Mouse (Mus musculus) adrenal gland, postnatal 36 days (tissue): ENCODE data around the gene Creld2. TPM values are rescaled to one million over a fixed set of nuclear protein-coding genes. Genes with fewer than 3 reads are reported as not detected.

Experiments
- DNase-seq, 2 experiments: peaks; one replicate each; pipeline ENCODE4 v3.0.0; 2021; ENCODE audit warnings: mixed read lengths in 1 of 2
- total RNA-seq, 2 experiments: library from RNA; stranded (reverse); gene quantifications; 2 replicates each; pipeline ENCODE4 v1.2.3; 2021

The Creld2 gene
- total RNA-seq, 2 experiments from 2014 or later, result 40.1 to 52.8 TPM

DNA sequence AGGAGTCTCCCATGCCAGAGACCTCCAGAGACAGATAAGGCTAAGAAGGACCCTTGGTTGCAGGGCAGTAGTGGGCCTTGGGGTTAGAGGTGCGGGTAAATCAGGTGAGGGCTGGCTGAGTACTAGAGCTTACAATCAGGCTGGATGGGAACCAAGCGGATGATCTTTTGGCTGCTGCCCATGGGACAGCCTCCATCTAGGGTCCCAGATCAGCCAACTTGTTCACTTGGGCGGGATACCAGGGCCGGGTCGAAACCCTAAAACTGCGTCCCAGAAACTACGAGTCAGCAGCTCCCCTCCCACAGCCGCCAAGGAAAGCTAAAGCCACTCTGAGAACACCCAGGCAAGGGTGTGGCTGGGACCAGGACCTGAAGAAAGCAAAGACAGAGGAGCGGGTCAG, 33.7 kb downstream of the Creld2 start:
- DNase-seq, result no peak

DNA sequence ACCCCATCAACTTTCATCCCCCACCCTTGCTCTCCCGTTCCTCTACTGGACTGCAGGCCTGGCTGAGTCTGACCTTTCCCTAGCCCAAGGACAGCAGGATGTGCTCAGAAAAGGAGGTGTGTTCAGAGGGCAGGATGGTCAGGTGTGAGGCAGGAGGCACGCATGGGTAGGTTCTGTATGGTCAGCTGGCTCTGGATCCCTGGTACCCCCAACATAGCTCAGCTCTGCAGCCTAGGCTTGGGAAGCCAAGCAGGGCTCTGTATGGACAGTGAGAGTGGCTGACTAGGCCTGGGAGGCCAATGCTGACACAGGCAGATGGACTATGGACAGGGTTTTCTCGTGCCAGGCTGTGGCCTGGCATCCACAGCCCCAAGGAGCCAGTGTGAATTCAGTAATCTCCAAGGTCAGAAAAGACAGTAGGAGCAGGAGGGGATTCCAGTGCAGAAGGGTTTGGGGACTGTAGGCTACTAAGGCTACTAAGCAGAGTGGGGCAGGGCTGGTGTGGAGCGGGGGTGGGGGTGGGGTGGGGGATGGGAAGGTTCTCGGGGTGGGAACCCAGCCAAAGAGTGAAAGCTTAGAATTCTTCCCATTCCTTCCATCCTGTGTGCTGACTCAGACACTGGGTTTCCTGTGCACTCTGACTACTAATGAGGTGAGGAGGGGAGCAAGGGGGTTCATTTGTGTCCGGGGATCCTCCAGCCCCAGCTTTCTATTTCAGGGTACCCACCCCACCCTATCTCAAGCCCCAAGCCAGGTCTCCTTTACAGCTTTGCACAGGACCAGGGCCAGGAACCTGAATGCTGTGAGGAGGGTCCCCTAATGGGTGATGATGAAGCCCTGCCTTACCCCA, 34.9 kb downstream of the Creld2 start:
- DNase-seq, result no peak

DNA sequence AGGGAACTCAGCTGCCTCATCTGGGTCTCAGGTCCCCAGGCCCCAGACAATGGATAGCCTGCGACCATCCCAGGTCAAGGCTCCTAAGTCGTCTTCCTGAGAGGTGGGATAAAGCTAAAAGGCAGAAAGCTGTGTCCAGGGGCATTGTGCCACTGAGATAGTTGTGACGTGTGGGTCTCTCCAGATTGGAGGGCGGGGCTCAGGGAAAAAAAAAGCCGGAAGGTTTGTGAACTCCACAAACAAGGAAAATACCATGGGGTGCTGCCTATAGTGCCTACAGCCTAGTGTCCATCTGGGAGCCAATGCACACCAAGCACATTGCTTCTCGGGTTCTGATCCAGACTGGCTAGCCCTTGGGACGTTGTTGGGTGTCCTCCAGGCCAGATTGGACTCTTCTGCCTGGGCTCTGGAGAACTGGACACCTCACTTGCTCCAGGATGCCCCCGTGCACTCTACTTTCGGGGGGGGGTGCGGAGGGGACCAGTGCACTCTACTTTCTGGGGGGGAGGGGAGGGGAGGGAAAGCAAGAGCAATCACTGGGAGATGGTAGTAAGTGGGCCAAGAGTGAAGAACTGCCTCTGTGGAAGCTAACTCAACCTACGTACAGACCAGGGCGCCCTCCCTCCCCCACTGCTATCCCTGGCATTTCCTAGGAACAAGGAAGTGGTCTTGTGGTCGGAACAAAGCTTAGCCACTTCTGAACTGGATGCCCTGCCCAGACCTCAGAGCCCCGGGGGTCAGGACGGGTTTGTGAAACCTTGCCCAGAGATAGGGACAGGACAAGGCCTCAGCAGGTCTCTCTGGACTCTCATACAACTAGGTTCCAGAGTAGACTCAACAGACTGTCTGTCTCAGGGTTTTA, 35.8 kb downstream of the Creld2 start:
- peak in 1 of 2 experiments; percentile 29 for DNase-seq

DNA sequence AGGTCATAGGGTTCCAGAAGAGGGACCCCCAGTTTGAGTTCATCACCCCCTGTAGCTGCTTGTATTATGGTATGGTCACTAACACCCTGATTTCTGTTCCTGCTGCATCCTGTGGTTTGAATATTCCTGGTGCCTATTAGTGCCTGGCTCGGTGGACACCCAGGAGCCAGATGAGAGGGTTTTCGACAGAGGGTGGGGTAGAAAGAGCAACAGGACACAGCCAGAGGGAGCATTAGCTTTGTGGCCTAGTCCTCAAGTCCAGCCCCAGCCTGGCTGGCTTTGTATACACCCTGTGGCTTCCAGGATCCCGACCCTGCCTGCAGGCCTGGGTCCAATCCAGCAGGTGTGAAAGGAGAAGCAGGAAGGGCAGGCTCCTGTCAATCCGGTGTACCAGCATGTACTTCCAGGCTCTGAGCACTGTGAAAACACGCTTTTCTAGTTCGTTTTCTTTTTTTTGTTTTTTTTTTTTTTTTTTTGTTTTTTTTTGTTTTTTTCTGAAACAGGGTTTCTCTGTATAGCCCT, 36.5 kb downstream of the Creld2 start:
- no peak for DNase-seq

DNA sequence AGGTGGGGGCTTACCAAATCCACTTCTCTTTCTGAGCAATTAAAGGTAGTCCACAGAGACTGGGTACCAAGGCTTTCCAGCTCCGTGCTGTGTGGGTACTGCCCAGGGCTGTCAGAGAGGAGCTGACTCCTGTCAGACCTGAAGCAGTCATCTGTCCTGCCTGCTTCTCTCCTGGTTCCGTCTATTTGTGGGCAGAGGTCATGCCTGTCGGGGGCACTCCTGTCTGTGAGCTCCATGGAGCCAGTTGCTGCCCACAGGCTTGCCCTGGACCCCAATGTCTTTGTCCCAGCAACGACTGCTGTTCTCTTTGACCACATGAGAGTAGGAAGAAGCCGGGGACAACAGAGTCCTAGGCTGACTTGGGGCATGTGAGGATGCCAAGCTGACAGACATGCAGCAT, 37.2 kb downstream of the Creld2 start:
- DNase-seq, result no peak

DNA sequence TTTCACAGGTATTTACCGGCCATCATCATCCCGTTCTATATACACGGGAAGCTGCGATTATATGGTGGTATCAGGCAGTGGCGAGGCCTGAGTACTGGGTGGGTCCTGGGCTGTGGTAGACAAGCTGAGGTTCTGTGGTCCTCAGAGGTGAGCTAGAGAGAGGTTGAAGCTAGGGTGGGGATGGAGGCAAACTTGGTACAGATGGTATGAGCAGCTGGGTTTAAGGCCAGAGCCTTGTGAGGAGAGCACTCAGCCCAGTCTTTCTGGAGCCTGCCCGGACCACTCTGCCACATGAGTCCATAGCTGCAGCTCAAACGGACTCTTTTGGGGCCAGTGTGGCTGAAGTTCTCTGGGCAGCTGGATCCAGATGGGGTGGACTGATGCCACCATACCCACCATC, 37.9 kb downstream of the Creld2 start:
- no peak for DNase-seq

DNA sequence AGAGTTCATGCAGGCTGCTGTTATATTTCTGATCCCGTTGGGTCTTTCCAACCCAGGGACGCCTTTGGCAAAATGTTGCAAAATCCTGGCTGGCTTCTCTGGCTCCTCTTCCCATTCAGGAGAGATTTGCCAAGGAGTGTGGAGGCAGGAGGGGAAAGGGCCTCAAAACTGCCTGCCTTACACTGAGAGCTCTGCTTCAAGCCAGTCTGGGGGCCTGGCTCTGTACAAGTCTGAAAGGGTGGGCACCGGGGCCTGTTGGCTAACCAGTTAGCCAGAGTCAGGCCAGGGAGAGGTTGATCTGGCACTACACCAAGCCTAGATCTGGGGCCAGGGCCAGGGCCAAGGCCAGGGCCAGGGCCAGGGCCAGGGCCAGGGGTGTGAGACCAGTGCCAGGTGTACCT, 38.7 kb downstream of the Creld2 start:
- peak in 1 of 2 experiments; percentile 54 for DNase-seq

DNA sequence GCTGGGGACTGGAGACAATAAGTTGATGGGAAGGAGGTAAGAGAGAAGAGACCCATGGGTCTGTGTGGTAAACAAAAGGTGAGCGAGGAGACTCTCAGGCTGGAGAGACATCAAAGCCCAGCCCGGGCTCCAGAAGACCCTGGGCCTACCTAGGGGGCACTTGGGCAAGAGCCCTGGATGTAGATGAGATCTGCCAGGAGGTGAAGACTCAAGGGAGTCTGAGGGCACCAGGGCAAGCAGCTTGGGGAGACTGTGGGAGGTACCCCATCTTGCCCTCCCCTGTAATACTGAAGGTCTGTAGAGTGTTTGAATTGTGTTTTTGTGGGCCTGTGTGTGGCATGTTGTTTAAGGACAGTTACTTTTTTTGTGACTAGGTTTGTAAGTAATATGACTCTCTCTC, 39.3 kb downstream of the Creld2 start:
- no peak for DNase-seq

DNA sequence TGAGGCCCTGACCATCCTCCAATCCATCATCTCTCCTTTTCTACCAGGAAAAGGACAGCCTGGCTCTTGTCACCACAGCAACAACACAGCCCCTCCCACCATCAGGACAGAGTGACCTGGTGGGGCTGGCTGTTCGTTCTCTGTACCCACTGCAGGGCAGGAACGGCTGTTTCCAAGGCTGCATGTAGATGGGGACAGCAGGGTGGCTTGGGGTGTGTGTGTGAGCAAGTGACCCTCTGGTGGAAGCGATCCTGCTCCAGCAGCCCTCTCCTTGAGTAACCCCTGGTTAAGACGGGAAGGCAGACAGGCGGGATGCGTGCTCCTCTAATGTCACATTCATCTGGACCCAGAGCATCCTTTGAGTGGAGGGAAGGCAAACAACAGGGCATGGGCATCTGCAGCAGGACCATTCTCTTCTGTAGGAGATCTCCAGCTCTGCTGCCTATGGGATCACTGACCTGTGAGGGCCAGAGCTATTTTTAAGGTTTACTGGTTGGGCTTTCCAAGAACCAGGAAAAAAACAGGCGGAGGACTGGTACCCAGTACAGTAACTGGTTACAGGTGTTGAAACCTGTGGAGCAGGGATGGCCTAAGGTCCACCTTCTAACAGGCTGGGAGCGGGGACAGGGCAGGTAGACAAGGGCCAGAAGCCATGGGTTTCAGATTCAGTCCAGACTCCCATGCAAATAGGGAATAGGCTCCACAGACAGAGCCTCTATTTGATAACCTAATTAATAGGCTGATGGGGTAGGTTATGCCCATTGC, 39.9 kb downstream of the Creld2 start:
- peak in 1 of 2 experiments; percentile 31 for DNase-seq

DNA sequence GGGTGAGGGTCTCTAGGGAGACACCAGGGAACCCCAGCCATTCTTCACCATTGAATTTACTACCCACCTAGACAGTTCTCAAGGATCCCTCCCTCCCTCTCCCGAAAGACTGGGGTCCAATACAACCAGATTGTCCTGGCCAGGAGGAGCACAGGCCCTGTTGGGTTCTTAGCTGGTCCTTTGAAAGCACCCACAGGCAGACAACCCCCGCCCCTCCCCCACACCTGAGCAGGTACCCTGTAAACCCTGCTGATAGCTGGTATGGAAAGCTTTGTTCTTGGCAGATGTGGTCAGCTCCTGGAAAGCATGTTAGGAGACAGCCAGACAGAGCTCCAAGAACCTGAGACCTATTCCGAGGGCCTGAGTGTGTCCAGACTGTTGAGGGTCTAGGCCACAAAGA, 41.3 kb downstream of the Creld2 start:
- DNase-seq, result no peak

DNA sequence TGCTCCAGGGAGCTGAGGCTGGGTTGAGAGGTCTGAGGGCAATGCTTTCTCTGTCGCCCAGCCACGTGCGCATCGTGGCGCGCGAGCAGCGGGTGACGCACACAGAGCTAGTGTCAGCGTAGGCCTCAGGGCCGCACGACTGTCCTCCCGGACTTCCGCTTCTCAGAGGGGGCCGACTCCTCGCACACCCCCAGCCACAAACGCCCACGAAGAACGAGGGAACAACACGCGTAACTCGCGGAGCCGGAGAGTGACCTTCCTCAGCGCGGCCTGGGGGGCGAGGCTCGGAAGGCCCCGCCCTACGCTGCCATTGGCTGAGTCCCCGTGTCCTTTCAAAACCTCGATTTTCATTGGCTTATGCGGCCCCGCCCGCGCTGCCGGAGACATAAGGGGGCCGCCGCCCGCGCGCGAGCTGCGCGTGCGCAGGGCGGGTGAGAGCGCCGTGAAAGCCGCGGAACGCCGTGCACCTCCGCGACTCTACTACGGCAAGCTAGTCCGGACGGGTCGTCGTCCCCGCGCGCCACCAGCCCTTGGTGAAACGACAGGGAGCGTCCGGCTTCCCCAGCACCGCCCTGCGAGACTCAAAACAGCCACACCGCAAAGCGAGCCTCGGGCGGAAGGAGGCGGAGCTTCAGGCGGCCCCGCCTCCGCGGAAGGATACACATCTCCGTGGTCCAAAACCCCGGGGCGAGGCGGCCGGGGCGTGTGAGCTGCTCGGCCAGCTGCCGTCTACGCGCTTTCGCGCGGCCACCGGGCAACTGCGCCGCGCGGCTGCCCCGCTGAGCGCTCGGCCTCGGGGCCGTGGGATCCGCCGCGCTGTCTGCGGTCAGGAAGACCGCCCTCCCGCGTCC, 42.6 kb downstream of the Creld2 start, which contains the start of gene Pim3:
Pim3 (plus strand) TSS at position 415 of the 851 bp plus-strand sequence.
- peak; percentile 97 for DNase-seq

DNA sequence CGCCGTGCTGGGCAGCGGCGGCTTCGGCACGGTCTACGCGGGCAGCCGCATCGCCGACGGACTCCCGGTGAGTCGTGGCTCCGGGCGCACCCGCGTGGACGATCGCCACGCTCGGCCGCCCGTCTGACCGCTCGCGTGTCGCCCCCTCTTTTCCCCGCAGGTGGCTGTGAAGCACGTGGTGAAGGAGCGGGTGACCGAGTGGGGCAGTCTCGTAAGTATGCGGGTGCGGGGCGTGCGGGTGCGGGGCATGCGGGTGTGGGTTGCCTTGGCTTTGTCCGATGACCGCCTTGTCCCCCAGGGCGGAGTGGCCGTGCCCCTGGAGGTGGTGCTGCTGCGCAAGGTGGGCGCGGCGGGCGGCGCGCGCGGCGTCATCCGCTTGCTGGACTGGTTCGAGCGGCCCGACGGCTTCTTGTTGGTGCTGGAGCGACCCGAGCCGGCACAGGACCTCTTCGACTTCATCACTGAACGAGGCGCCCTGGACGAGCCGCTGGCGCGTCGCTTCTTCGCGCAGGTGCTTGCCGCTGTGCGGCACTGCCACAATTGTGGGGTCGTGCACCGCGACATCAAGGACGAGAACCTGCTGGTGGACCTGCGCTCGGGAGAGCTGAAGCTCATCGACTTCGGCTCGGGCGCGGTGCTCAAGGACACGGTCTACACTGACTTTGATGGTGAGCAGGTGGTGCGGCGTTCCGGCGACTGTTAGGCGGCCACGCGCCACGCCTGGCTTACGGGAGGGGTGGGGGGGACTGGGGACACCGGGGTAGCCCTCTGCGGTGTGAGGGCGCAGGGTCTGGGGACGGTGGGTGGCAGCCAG, 43.6 kb downstream of the Creld2 start:
- DNase-seq, result peak; percentile 67 to 73

DNA sequence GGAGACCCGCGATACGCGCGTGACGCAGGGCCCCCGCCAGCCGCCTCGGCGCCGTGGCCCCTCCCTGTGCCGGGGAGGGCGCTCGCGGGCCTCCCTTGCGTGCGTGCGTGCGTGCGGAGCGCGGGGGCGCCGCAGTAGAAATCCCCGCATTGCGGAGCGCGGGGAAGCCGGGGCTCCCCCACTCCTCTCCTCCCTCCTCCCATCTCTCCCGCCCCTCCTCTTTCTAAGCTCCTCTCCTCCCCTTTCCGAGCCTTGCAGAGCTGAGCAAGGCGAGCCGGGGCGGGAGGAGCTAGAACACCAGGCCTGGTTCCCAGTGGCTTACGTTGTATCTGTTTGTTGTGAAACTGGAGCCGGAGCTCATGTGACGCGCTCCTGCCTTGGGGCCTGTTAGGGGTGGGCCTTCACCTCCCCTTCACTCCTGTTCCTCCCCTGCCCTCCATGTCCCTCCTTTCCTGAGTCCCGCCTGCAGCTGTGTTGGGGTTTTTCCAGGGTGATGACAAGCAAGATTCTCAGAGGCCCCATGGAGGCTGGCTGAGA, 44.3 kb downstream of the Creld2 start:
- DNase-seq, result peak; percentile 93

DNA sequence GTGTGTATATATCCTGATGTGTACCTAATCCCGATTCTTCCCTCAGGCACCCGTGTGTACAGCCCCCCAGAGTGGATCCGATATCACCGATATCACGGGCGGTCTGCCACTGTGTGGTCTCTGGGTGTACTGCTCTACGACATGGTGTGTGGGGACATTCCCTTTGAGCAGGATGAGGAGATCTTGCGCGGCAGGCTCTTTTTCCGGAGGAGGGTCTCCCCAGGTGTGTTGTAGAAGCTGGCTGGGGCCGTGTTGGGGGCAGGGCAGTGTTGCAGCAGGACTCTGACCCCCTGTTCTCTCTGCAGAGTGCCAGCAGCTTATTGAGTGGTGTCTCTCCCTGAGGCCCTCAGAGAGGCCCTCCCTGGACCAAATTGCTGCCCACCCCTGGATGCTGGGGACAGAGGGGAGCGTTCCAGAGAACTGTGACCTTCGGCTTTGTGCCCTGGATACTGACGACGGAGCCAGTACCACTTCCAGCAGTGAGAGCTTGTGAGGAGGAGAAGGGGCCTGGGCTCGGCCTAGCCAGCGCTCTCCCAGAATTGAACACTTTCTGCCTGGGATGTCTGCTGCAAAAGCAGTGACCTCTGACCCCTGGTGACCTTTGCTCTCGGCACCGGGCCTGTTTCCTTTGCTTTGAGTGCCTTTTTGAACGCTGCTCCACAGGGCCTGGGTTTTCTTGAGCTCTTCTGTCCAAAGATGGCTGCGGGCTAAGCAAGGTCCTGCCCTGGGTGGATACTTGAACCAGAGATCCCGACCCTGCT, 45.0 kb downstream of the Creld2 start:
- DNase-seq, result peak; percentile 33 to 59

DNA sequence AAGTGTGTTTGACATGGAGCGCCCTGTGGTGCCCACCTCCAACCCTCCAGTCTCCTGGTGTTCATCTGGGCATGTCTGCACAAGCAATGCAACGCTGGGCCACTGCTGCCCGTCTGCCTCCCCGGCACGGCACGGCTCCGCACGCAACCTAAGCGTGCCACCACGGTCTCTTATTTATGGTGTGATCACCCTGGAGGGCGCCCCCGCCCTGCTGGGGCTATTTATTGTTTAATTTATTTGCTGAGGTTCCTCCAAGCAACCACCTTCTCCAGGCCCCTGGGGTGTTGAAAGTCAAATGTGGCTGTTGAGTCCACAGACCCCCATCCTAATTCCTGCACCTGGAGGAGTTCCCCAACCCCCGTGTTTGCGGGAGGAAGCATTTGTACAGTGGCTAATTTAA, 45.6 kb downstream of the Creld2 start:
- DNase-seq, result no peak

DNA sequence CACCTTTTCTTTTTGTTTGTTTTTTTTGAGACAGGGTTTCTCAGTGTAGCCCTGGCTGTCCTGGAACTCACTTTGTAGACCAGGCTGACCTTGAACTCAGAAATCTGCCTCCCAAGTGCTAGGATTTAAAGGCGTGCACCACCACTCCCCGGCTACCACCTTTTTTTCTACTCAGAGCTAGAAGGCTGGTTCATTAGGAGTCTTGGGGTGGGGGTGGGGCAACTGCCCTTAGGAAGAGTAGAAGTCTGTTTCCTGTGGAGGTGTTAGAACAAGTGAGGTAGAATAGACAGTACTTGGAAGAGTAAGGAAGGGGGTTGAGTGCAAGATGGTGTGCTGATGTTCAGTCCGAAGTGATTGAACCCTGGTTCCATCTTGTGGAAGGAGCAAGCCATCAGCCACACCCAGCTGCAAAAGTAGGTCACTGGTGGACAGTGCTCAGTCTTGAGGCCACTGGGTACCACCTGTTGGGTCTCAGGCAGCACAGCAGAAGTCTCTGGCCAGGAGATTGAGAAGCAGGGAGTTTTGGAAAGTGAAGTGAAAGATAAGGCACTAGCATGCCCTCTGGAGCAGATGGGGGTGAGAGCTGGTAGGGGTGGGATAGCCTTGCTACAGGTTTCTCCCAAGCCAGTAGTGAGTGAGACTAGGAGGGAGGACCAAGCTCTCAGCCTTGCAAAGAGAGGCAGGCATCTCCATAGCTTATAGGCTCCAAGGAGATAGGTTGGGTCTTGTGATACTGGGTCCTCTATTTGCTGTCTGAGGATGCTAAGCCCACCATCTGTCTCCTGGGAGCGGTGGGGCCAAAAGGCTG, 46.6 kb downstream of the Creld2 start:
- peak in 1 of 2 experiments; percentile 31 for DNase-seq

DNA sequence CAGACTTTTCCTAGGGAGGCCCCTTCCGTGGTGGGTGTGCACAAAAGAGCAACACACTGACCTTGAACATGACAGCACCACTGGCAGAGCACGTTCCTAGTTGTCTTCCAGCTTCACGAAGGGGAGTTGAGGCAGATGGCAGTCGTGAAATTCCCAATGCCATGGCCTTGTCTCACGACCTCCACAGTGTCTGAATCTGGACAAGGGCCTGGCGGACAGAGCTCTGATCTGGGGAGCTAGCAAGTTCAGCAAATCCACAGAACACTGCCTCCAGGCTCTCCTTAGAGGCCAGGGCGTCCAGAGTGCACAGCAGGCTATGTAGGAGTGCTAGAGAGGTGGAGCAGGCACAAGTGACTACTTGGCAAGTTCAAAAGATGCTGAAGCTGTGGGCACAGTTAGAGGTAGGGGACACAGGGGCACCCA, 47.5 kb downstream of the Creld2 start:
- peak; percentile 62 to 69 for DNase-seq

DNA sequence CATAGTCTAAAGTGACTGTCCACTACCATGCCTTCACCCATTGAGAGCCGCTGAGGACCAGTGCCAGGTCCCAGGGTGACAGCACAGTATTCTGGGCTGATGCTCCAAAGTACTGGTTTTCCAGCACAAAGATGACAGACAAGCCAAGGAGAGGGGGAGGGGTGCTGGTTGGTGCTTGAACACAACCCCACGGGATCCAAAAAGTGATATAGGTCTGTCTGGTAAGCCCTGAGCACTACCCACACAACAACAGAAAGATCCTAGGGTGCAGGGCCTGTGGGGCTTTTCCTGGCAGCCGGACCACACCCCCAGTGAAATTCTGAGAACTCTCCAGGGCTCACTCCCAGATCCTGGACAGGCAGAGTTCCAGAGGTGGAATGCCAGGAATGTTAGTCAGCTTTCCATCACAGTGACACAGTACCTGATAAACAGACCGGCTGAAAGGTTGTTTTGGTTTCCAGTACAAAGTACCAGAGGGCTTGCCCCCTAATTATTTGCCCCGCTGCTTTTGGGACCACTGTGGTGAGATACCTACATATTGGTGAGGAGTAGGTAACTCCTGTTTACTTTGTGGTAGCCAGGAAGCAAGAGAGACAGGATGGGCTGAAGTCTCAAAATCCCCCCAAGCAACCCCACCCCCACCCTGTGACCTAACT, 48.0 kb downstream of the Creld2 start:
- peak; percentile 55 to 78 for DNase-seq
